Mouse (Mus musculus): Measurements from ENCODE around the gene Faap20.
A peak's percentile ranks its signal among the peaks of the same experiment; 100 is the strongest.

Faap20 gene

DNA sequence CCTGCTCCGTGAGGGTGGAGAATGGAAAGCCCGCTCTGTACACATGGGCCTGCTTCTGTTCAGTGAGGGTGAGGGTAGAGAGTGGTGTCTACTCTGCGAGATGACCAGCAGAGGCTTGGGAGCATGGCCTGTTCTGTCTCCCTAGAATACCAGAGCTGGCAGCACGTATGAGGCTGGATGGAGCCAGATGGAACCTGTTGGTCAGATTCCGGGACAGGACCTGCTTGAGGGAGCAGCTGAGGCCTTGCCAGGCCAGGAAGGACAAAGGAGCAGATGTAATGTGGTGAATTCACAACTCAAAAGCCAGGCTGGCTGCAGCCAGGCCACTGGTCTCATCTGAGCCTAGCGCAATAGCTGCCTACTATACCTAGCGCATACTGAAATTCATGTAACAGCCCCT lies 40.4 kb downstream of the Faap20 start:
- peak; percentile 78 to 82 for DNase-seq

DNA sequence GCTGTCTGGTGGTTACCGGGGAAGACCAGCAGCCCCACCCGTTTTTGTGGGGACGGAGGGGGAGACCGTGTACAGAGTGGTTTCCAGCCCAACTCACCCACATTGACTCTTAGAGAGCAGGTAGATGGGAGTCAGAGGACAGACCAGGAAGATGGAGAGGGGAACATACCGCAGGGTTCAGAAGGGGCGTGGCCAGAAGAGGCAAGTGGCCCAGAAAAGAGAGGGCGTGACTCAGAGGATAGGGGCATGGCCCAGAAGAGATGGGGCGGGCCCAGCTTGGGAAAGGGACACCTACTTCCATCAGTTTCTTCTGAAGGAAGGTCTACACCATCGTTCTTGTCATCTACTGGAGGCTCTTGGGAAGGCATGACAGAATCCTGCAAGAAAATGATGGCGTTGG lies 43.3 kb downstream of the Faap20 start:
- no peak for DNase-seq

DNA sequence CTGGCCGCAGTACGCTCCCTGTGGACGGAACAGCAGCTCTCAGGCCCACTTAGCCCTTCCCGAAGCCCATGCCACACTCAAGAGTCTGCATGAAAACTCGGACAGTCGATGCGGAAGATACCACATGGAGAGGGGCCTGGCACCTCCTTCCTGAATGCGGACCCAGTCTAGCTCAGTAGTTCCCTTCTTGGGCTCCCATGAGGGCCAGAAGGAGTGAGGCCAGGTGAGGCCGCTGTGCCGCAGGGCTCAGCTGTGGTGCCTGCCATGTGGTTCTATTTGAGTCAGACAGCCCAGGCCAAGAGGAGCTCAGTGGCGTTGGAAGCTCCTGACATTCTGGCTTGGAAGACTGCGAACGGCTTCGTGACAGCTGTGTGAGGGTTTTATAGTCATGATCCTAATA lies 44.8 kb downstream of the Faap20 start:
- DNase-seq: no peak

DNA sequence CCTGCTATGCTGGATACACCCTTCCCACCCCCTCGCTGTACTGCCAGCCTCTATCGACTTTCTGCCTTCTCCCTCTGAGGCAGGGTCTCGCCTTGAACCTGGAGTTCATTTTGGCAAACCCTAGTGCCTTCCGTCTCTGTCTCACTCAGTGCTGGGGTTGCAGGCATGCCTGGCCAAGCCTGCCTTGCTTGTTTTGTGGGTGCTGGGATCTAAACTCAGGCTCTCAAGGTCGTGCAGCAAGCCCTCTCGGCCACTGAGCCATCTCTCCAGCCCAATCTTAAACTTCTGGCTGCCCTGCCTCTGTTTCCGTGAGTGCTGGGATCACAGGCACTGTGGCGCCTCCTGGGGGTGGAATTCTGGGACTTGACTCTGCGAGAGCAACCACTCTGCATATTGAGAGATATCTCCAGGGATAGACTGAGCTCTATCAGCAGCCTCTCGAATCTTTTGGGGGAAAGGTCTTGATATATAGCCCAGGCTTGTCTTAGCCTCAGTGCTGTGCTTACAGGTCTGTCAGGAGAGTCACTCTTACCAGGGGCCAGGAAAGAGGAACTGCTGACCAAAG lies 45.5 kb downstream of the Faap20 start:
- DNase-seq: peak in 1 of 2 experiments; percentile 51

DNA sequence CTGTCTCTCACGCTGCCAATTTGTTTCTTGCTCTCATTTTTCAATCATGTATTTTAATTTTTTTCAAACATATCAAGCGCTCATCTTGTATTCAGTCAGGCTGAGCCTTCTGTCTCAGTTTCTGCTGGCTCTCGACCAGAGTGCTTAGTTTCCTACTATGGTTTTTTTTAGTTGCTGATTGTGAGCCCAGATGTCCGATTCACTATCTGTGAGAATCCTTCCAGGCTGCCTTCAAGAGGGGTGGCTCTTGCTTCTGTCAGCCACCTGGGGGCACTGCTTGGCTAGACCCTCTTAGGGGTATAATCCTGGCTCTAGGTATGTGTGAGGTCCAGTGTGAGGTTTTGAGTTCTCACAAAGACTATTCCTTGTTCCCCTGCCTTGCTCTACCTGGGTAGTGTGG lies 46.4 kb downstream of the Faap20 start:
- peak in 1 of 2 experiments; percentile 52 for DNase-seq

DNA sequence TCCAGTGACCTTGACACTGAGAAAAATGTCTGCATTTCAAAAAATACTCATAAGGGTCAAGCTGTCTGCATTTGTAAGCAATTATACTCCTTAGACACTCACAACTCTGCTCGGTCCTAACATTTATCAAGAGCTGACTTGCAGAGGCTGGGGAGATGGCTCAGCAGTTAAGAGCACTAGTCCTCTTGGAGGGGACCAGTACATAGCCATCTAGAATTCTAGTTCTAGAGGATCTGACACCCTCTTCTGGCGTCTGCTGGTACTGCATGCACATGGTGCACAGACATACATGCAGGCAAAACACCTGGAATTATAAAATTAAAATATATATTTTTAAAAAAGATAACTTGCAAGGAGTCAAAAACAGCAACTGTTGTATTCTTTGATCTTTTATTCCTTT lies 47.5 kb downstream of the Faap20 start:
- DNase-seq: peak in 1 of 2 experiments; percentile 67

DNA sequence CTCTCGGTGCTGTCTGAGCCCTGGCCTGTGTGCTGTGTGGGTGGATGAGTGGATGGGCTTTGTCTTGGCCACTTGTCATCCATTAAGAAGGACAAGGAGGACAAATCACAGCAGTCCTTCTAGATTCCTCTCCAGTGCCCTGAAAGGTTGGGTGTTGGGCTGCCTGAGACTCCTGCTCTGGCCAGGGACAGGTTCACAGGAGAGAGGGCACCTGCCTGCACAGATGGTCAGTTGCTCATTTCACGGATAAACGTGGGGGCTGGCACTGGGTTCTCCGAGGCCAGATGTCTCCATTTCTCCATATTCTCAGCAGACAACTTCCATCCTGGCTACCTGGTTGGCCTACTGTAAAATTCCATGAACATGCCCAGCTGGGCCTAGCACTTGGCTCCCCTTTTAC lies 49.2 kb downstream of the Faap20 start:
- peak; percentile 86 to 87 for DNase-seq

DNA sequence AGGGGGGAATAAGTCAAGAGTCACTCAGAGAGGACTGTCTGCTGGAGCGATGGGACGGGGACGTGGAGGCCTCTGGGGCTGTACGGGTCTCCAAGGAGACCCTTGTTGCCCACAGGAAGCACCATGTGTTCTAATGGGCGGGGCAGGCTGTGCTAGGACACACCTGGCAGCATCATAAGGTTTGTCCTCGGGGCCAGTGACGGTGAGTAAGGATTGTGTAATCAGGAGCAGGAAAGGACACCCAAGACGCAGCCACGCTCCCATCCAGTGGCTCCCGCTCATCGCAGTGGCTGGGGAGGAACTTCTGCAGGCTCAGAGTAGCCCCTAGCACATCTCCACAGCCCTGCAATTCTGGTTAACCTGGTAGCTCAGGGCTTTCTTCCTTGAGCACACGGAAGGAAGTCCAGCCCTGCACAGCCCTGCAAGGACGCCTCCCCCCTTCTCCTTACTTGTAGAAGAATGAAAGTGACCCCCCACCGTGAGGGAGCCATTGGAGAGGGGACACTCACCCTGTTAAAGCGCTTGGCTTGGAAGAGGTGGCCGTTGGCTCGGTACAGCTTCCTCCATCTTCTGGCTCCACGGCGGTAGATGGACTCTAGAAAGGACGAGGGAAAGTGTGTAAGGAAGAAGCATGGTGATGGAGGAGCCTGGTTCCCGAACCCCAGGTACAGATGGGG lies 51.0 kb downstream of the Faap20 start:
- DNase-seq: no peak

DNA sequence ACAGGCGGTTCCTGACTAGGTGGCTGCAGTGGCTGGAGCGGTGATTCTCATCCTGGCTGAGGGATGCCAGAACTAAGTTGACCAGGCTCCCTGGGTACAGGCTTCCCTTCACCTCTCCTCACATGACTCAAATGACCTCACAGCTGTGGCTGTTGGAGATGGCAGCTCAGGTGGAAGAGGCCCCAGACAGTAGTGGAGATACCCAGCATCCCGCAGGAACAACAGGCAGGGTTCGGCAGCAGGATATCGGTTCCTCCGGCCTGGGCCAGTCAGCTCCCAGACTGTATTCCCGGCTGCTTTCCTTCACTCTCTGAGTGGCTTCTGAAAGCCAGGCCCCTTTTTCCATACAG lies 51.5 kb downstream of the Faap20 start:
- DNase-seq: no peak

DNA sequence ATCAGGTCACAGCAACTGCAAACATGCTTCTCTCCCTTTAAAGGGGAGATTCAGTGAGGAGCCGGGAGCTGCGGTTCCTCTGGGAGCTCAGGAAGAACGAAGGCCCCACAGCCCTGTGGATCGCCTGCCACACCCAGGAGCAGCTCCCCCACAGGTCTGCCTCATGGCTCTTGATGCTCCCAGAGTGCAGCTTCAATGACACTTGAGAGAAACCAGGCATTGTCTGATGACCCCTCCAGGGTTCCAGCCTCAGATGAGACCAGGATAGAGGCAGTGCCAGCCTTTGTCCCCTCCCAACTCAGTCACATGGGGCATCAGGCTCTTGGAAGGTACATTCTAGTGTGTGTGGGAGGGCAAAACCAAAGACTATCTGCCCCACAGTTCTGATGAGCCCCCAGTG lies 52.4 kb downstream of the Faap20 start:
- no peak for DNase-seq

DNA sequence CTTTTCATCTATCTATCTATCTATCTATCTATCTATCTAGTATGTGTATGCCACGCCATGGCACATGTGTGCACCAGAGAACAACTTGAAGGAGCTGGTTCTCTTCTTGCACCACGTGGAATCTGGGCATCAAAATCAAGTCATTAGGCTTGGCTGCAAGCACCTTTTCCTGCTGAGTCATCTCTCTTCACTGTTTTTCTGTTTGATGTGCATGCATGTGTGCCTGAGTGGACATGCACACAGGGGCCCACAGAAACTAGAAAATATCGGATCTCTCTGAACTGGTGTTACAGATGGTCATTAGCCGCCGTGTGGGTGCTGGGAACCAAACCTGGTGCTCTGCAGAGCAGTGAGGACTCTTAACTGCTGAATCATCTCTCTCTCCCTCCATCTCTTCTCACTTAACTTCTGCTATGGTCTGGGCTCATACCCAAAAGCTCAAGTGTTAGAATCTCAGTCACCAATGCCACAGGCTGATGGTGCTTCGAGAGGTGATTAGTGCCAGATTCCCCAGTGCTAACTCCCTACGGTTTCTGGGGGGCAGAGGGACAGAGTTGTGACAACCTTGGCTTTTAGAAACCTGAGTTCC lies 55.0 kb downstream of the Faap20 start:
- DNase-seq: peak in 1 of 2 experiments; percentile 36

DNA sequence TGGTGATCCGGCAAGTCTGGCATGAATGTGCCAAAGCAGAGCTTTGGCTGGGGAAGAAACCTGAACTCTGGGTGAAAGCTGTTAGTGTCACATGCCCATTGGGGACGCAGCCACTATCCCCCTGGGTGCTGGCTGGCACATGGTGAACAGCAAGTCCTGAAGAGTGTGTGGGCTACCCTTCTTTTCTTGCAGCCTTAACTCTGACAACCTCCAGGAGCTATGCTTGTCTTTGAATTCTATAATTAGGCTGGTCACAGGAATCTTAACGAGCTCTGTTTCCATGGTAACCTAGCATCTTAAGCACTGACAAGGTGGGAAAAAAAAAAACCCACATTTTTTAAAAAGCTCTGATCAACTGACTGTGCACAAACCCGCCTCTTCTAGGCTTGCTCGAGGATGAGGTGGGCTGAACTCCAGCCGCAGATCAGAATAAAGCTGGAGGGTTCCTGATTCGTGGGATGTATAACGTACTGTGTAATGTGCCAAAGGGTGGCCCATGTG lies 56.0 kb downstream of the Faap20 start:
- peak in 1 of 2 experiments; percentile 51 for DNase-seq

All from cerebellum, postnatal 36 days (tissue).